Mouse (Mus musculus): Measurements from ENCODE around the gene Itgal. TPM values are rescaled to one million over a fixed set of nuclear protein-coding genes. Genes with fewer than 3 reads are reported as not detected.

The Itgal gene
- polyA plus RNA-seq, 1 experiment from 2014 or later: 0.52 TPM

- H3K27ac ChIP-seq: no peak overlapping the region
- peaks cover 22% of the 10 kb centered on the region for H3K4me1 ChIP-seq
- ATAC-seq (ENCODE audit: insufficient number of reproducible peaks, insufficient read depth, low FRiP score, low TSS enrichment, low read depth): no peak
- no peaks in the 10 kb centered on the region for H3K9me3 ChIP-seq
- 78% methylated on average over 10 of the region's 10 CpGs for WGBS
- no peak overlapping the region for H3K4me2 ChIP-seq
- H3K36me3 ChIP-seq: peaks cover 7% of the 10 kb centered on the region; the same call in 1 of the 2 replicates
- H3K9ac ChIP-seq: no peak overlapping the region
- H3K4me3 ChIP-seq: no peak overlapping the region
- H3K27me3 ChIP-seq: no peaks in the 10 kb centered on the region
Observed at GRCm38 (mm10) chr7:127262218-127262961, 33.7 kb upstream of the Itgal start.

DNA sequence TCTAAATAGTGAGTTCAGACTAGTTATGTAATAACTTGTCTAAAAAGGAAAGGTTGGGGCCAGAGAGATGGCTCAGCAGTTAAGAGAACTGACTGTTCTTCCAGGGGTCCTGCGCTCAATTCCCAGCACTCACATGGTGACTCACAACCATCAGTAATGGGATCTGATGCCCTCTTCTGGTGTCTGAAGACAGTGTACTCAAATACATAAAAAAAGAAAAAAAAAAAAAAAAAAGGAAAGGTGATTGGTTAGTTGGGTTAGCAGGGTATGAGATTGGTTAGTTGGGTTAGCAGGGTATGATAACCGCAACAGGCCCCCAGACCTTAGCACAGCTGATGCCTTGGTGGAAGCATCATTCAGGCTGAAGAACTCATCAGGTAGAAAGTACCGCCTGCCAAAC, 32.5 kb upstream of the Itgal start:
- no peak for ATAC-seq (ENCODE audit: insufficient number of reproducible peaks, insufficient read depth, low FRiP score, low TSS enrichment, low read depth)
- 94% methylated on average over 3 of the region's 3 CpGs for WGBS
- H3K27ac ChIP-seq: no peak overlapping the region
- no peaks in the 10 kb centered on the region for H3K27me3 ChIP-seq
- peaks cover 2% of the 10 kb centered on the region; the same call in 1 of the 2 replicates for H3K9me3 ChIP-seq
- H3K4me2 ChIP-seq: no peak overlapping the region
- no peak overlapping the region for H3K9ac ChIP-seq
- H3K4me3 ChIP-seq: no peak overlapping the region
- peaks cover 21% of the 10 kb centered on the region for H3K4me1 ChIP-seq
- H3K36me3 ChIP-seq: peaks cover 2% of the 10 kb centered on the region

- Histone ChIP-seq H3K9me3 (peaks cover 3% of the 10 kb centered on the region; the same call in 1 of the 2 replicates), H3K27ac (no peak overlapping the region), H3K27me3 (no peaks in the 10 kb centered on the region), H3K4me1 (peaks cover 14% of the 10 kb centered on the region), H3K36me3 (peaks cover 40% of the 10 kb centered on the region), H3K9ac (no peak overlapping the region), H3K4me3 (no peak overlapping the region), H3K4me2 (no peak overlapping the region)
- ATAC-seq (ENCODE audit: insufficient number of reproducible peaks, insufficient read depth, low FRiP score, low TSS enrichment, low read depth): no peak
- 86% methylated on average over 2 of the region's 2 CpGs for whole genome bisulfite sequencing
Observed at GRCm38 (mm10) chr7:127270256-127270655, 25.8 kb upstream of the Itgal start.

GRCm38 (mm10) chr7:127270666-127271065, 25.4 kb upstream of the Itgal start:
- WGBS: 94% methylated on average over 5 of the region's 5 CpGs
- no peak for ATAC-seq (ENCODE audit: insufficient number of reproducible peaks, insufficient read depth, low FRiP score, low TSS enrichment, low read depth)
- Histone ChIP-seq H3K36me3 (peaks cover 40% of the 10 kb centered on the region), H3K9ac (no peak overlapping the region), H3K27ac (no peak overlapping the region), H3K27me3 (no peaks in the 10 kb centered on the region), H3K4me1 (peaks cover 14% of the 10 kb centered on the region), H3K4me3 (no peak overlapping the region), H3K4me2 (no peak overlapping the region), H3K9me3 (peaks cover 3% of the 10 kb centered on the region; the same call in 1 of the 2 replicates)

DNA sequence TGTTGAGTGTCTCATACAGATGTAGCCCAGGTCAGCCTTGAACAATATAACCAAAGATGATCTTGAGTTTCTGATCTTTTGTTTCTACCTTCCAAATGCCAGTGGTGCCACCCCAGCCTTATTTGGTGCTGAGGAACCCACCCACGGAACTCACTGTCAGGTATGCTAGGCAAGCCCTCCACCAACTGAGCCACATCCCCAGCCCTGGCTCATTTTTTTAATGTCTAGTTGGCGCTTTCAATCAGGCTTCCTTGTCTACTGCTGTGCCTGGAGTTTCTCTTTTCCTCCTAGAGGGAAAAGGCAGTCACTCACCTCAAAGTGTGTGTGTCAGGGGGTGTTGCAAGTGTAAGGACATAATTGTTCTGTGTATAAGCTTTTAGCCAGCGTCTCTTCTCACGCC, 25.0 kb upstream of the Itgal start:
- H3K9ac ChIP-seq: no peak overlapping the region
- WGBS: 94% methylated on average over 4 of the region's 4 CpGs
- H3K4me1 ChIP-seq: peaks cover 14% of the 10 kb centered on the region
- H3K36me3 ChIP-seq: peaks cover 40% of the 10 kb centered on the region
- H3K4me2 ChIP-seq: no peak overlapping the region
- H3K27me3 ChIP-seq: no peaks in the 10 kb centered on the region
- no peak for ATAC-seq (ENCODE audit: insufficient number of reproducible peaks, insufficient read depth, low FRiP score, low TSS enrichment, low read depth)
- no peak overlapping the region for H3K27ac ChIP-seq
- peaks cover 3% of the 10 kb centered on the region; the same call in 1 of the 2 replicates for H3K9me3 ChIP-seq
- no peak overlapping the region for H3K4me3 ChIP-seq

DNA sequence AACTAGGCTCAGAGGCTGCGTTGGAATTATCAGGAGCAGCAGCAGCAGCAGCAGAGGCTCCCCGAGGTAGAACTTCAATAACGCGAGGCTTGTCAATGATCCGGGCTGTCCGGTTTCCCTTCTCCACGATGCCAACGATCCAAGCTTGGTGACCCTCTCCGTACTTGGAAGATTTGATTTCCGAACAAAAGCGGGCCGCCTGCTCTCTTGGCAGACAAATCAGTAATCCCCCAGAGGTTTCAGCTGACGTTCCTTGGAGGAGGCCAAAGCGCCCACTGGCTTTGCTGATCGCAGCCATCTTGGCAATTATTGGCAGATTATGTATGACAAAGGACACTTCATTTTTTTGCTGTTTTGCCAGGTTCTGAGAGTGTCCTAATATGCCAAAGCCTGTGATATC, 23.5 kb upstream of the Itgal start:
- Histone ChIP-seq H3K36me3 (peaks cover 40% of the 10 kb centered on the region), H3K9ac (0 out of 2 replicates have a peak overlapping the region, but pooled peaks have one; percentile 6), H3K9me3 (peaks cover 3% of the 10 kb centered on the region; the same call in 1 of the 2 replicates), H3K27ac (no peak overlapping the region), H3K4me3 (peak overlapping the region; percentile 91), H3K4me1 (peaks cover 14% of the 10 kb centered on the region), H3K4me2 (peak overlapping the region; percentile 75), H3K27me3 (no peaks in the 10 kb centered on the region)
- no peak for ATAC-seq (ENCODE audit: insufficient number of reproducible peaks, insufficient read depth, low FRiP score, low TSS enrichment, low read depth)
- WGBS: 96% methylated on average over 15 of the region's 15 CpGs

DNA sequence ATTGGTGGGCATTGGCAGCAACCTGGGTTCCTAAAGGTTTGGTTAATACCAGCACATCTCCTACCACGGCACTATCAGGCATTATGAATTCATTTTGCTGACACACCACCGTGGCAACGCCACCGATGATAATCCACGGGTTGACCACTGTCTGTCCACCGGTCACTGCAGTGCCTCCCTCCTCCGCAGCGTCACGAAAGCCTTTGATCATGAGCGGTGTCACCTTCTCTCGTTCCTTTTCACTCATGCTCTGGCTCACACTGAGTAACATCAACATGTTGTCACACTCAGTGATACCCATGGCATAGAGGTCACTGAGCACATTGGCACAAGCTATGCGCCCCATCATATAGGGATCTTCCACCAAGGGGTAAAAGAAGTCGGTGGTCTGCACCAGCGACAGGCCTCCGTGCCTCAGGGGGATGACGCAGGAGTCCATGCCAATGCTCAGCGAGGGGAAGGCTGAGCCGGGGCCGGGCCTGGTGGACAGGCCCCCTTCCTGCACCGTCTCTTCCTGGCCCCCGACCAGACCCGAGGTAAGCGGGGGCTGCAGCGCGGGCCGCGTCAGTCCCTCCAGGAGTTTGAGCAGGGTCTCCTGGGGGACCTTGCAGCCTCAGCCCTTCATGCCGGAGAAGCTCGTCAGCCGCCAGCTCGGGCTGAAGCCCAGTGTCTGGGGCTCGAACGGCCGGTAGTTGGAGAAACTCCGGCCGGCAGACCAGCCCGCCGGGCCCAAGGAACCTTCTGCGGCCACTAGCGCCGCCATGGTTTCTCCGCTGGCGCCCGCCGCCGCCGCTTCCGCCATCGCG, 22.7 kb upstream of the Itgal start:
- 17% methylated on average over 50 of the region's 50 CpGs for WGBS
- Histone ChIP-seq H3K4me2 (peak overlapping the region; percentile 75), H3K4me3 (peak overlapping the region; percentile 91), H3K4me1 (peaks cover 14% of the 10 kb centered on the region), H3K9ac (peak overlapping the region; percentile 97), H3K27me3 (no peaks in the 10 kb centered on the region), H3K27ac (peak overlapping the region; percentile 81), H3K36me3 (peaks cover 40% of the 10 kb centered on the region), H3K9me3 (peaks cover 3% of the 10 kb centered on the region; the same call in 1 of the 2 replicates)
- ATAC-seq (ENCODE audit: insufficient number of reproducible peaks, insufficient read depth, low FRiP score, low TSS enrichment, low read depth): peak; percentile 56

GRCm38 (mm10) chr7:127273925-127274789, 21.9 kb upstream of the Itgal start, which contains the start of gene Sephs2:
TSS of gene Sephs2 (minus strand) at chr7:127274055.
- Histone ChIP-seq H3K4me3 (peak within 1 kb of the TSS; percentile 91), H3K27me3 (no peaks in the 10 kb centered on the region), H3K4me1 (peaks cover 14% of the 10 kb centered on the region), H3K4me2 (peak within 1 kb of the TSS; percentile 75), H3K27ac (peak within 1 kb of the TSS; percentile 81), H3K36me3 (peaks cover 32% of the 10 kb centered on the region), H3K9ac (peak within 1 kb of the TSS; percentile 97), H3K9me3 (no peaks in the 10 kb centered on the region)
- 2% methylated on average over 39 of the region's 39 CpGs for WGBS
- ATAC-seq (ENCODE audit: insufficient number of reproducible peaks, insufficient read depth, low FRiP score, low TSS enrichment, low read depth): peak; percentile 73; the same call in 1 of the 2 replicates

DNA sequence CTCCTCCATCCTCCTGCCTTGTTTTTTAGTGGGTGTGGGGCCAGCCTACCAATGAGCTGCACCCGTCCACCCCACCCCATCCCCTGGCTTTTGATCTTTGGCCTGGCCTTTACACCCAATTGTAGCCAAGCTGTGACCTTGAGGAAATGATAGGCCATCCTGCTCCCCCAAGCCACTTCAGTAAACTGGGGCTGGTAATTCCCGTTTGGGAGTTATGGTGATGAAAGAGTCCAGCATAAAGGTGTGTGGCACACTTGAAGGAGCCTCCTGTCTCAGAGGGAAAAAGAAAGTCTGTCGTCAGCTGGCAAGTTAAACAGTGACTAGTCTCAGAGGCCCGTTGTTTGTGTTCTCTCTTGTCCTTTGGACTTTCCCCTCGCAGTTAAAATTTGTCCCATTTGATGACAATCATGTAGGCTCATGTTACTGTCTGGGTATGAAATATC, 19.5 kb upstream of the Itgal start:
- WGBS: 59% methylated on average over 5 of the region's 5 CpGs
- Histone ChIP-seq H3K27ac (no peak overlapping the region), H3K9ac (no peak overlapping the region), H3K4me1 (peaks cover 14% of the 10 kb centered on the region), H3K4me2 (no peak overlapping the region), H3K27me3 (no peaks in the 10 kb centered on the region), H3K9me3 (no peaks in the 10 kb centered on the region), H3K4me3 (no peak overlapping the region), H3K36me3 (peaks cover 9% of the 10 kb centered on the region)
- no peak for ATAC-seq (ENCODE audit: insufficient number of reproducible peaks, insufficient read depth, low FRiP score, low TSS enrichment, low read depth)

DNA sequence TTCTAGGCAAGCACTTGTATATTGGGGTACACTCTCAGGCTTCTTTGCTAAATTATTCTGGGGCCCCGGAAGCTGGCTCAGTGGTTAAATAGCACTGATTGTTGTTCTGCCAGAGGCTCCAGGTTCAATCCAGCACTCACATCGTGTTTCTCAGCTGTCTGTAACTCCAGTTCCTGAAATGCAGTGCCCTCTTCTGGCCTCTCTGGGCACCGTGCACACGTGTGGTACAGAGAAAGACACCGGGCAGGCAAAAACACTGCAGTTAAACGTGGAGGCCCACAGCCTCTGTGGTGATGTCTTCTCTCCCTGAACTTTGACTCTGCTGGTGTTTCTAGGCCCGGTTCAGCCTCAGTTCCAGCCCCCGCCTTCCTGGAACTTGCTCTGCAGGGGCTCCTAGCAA, 17.7 kb upstream of the Itgal start:
- ATAC-seq (ENCODE audit: insufficient number of reproducible peaks, insufficient read depth, low FRiP score, low TSS enrichment, low read depth): no peak
- Histone ChIP-seq H3K9ac (no peak overlapping the region), H3K36me3 (no peaks in the 10 kb centered on the region)

DNA sequence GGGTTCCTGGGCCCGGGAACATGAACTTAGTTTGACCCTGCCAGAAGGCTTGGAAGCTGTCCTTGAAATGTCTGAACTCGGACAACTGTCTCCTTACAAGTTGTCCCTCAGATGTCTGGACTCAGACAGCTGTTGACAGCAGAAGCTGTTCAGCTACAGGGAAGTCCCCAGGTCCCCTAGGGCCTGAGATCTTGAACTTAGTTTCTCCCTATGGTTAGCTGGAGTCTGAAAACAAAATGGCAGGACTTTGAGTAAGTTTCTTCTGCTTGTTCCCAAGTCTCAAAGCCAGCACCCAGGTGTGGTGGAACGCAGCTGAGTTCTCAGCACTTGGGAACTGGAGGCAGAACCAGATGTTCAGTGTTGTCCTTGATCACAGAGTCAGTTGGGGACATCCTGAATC, 16.0 kb upstream of the Itgal start:
- no peak overlapping the region for H3K4me3 ChIP-seq
- 71% methylated on average over 3 of the region's 3 CpGs for WGBS
- no peak overlapping the region for H3K27ac ChIP-seq
- no peaks in the 10 kb centered on the region for H3K27me3 ChIP-seq
- H3K36me3 ChIP-seq: no peaks in the 10 kb centered on the region
- no peaks in the 10 kb centered on the region for H3K4me1 ChIP-seq
- H3K9ac ChIP-seq: no peak overlapping the region
- H3K9me3 ChIP-seq: no peaks in the 10 kb centered on the region
- no peak for ATAC-seq (ENCODE audit: insufficient number of reproducible peaks, insufficient read depth, low FRiP score, low TSS enrichment, low read depth)
- H3K4me2 ChIP-seq: no peak overlapping the region

More for the DNA sequence above, 17.7 kb upstream of the Itgal start:
- Histone ChIP-seq H3K27ac (no peak overlapping the region), H3K4me1 (0 out of 2 replicates have a peak, but pooled peaks cover 3% of the 10 kb centered on the region), H3K27me3 (no peaks in the 10 kb centered on the region), H3K4me2 (no peak overlapping the region), H3K4me3 (no peak overlapping the region), H3K9me3 (no peaks in the 10 kb centered on the region)
- 24% methylated on average over 8 of the region's 8 CpGs for WGBS
